Mouse (Mus musculus) cortical plate, adult 2 months (tissue): ENCODE results near the gene Rhebl1.

Source experiments
- CTCF ChIP-seq: fragments of 200-500 bp; IDR thresholded peaks from 2 replicates; pipeline ENCODE4 v1.5.1; 2011; ENCODE audit warnings: mild to moderate bottlenecking, control low read depth, low read length; ENCODE audit not compliant: insufficient read depth; ENCODE audit errors: extremely low read depth
- POLR2A ChIP-seq: fragments of 200-500 bp; IDR thresholded peaks from 2 replicates; pipeline ENCODE4 v1.6.1; 2011; ENCODE audit warnings: mild to moderate bottlenecking, low read length, control low read depth; ENCODE audit not compliant: insufficient read depth; ENCODE audit errors: extremely low read depth

GRCm38 (mm10) chr15:98917091-98917490 is 22.8 kb upstream of the Rhebl1 start:
- TF ChIP-seq CTCF (no peak), POLR2A (no peak)
